In genomic region chr9:121108110-121108509, GRCm38 (mm10) we compare ENCODE assay signal across 8 mouse cellular contexts.
DNase-seq lines count a peak whose midpoint lies in the region; ATAC-seq and TF ChIP-seq lines count a peak whose summit lies in the region.

No protein-coding gene starts in this region.

- no peak overlapping the region for H3K9ac ChIP-seq in liver, embryonic 12.5 days
- H3K9ac ChIP-seq in kidney, postnatal 0 days (ENCODE audit: low read depth, low read length): no peak overlapping the region
- no peak overlapping the region for H3K9ac ChIP-seq in liver, embryonic 14.5 days (replicated peaks)
- no peak overlapping the region for H3K9ac ChIP-seq in neural tube, embryonic 15.5 days (replicated peaks)

- H3K4me1 ChIP-seq in liver, embryonic 12.5 days: no peaks in the 10 kb centered on the region
- H3K4me1 ChIP-seq in kidney, postnatal 0 days (replicated peaks; ENCODE audit: insufficient read depth, low read length): no peaks in the 10 kb centered on the region
- H3K4me1 ChIP-seq in liver, embryonic 14.5 days (replicated peaks; ENCODE audit: control insufficient read depth in 2 of 2, insufficient read depth in 2 of 2, low read length in 1 of 2): no peaks in the 10 kb centered on the region
- H3K4me1 ChIP-seq in neural tube, embryonic 15.5 days: peaks cover 37% of the 10 kb centered on the region

- peak; percentile 76 for DNase-seq in liver
- DNase-seq in embryo, embryonic 11 days: peak; percentile 85
- DNase-seq in gonadal fat pad, adult 2 months (ENCODE audit: low read depth): peak; percentile 33
- DNase-seq in kidney, postnatal 0 days (ENCODE audit: low spot score): peak; percentile 79
- peak in 2 of 3 experiments; percentile 7 to 9 for DNase-seq in liver, embryonic 14.5 days (ENCODE audit: low read depth in 3 of 3, low spot score in 3 of 3)
- peak; percentile 9 to 58 for DNase-seq in thymus, postnatal 10 days (ENCODE audit: low spot score in 2 of 2)

- no peaks in the 10 kb centered on the region for H3K9me3 ChIP-seq in liver, embryonic 12.5 days (replicated peaks)
- no peaks in the 10 kb centered on the region for H3K9me3 ChIP-seq in kidney, postnatal 0 days (replicated peaks; ENCODE audit: low read length)
- H3K9me3 ChIP-seq in liver, embryonic 14.5 days (ENCODE audit: control insufficient read depth, low read length): no peaks in the 10 kb centered on the region
- H3K9me3 ChIP-seq in neural tube, embryonic 15.5 days (replicated peaks): no peaks in the 10 kb centered on the region

- no peak for ATAC-seq in liver, embryonic 12.5 days
- ATAC-seq in kidney, postnatal 0 days (replicated peaks; ENCODE audit: low FRiP score, low read depth): peak; percentile 71; the same call in 1 of the 2 replicates
- ATAC-seq in liver, embryonic 14.5 days (ENCODE audit: insufficient read depth): no peak
- ATAC-seq in neural tube, embryonic 15.5 days (ENCODE audit: low FRiP score): peak; percentile 63

- H3K27ac ChIP-seq in liver, embryonic 12.5 days: no peak overlapping the region
- H3K27ac ChIP-seq in kidney, postnatal 0 days: no peak overlapping the region
- no peak overlapping the region for H3K27ac ChIP-seq in liver, embryonic 14.5 days
- H3K27ac ChIP-seq in neural tube, embryonic 15.5 days (replicated peaks): peak overlapping the region; percentile 61

- no peak for TF ChIP-seq EP300 in liver, embryonic 14.5 days (IDR thresholded peaks at IDR 0.05; ENCODE audit: low read depth)

- no peaks in the 10 kb centered on the region for H3K36me3 ChIP-seq in liver, embryonic 12.5 days
- no peaks in the 10 kb centered on the region for H3K36me3 ChIP-seq in kidney, postnatal 0 days (ENCODE audit: insufficient read depth, low read length)
- H3K36me3 ChIP-seq in liver, embryonic 14.5 days (replicated peaks; ENCODE audit: control insufficient read depth, insufficient read depth, low read depth): no peaks in the 10 kb centered on the region
- H3K36me3 ChIP-seq in neural tube, embryonic 15.5 days: no peaks in the 10 kb centered on the region

- H3K4me3 ChIP-seq in liver, embryonic 12.5 days: no peak overlapping the region
- no peak overlapping the region for H3K4me3 ChIP-seq in kidney, postnatal 0 days (replicated peaks; ENCODE audit: low read depth, low read length)
- H3K4me3 ChIP-seq in liver, embryonic 14.5 days (ENCODE audit: insufficient read depth in 1 of 2, low read depth in 2 of 2, low read length in 2 of 2): no peak overlapping the region
- no peak overlapping the region for H3K4me3 ChIP-seq in neural tube, embryonic 15.5 days (replicated peaks)

- no peaks in the 10 kb centered on the region; the same call in 1 of the 2 replicates for H3K27me3 ChIP-seq in liver, embryonic 12.5 days (replicated peaks)
- no peaks in the 10 kb centered on the region for H3K27me3 ChIP-seq in kidney, postnatal 0 days (ENCODE audit: insufficient read depth, low read length)
- no peaks in the 10 kb centered on the region for H3K27me3 ChIP-seq in liver, embryonic 14.5 days (ENCODE audit: control insufficient read depth, insufficient read depth, low read length)
- H3K27me3 ChIP-seq in neural tube, embryonic 15.5 days (replicated peaks): 0 out of 2 replicates have a peak, but pooled peaks cover 3% of the 10 kb centered on the region

- 14% methylated on average over 10 of the region's 10 CpGs for WGBS in liver, embryonic 12.5 days (ENCODE audit: insufficient replicate concordance)
- 23% methylated on average over 10 of the region's 10 CpGs for WGBS in kidney, postnatal 0 days
- 18% methylated on average over 10 of the region's 10 CpGs for WGBS in liver, embryonic 14.5 days (ENCODE audit: insufficient replicate concordance)
- 12% methylated on average over 10 of the region's 10 CpGs for WGBS in neural tube, embryonic 15.5 days

- TF ChIP-seq CTCF in kidney, postnatal 0 days (IDR thresholded peaks at IDR 0.05; ENCODE audit: low read depth): peak; percentile 97
- TF ChIP-seq CTCF in liver, embryonic 14.5 days (IDR thresholded peaks at IDR 0.05; ENCODE audit: low read depth): peak; percentile 97

- no peak overlapping the region for H3K4me2 ChIP-seq in liver, embryonic 12.5 days
- H3K4me2 ChIP-seq in kidney, postnatal 0 days (ENCODE audit: low read length): no peak overlapping the region
- no peak overlapping the region for H3K4me2 ChIP-seq in liver, embryonic 14.5 days (ENCODE audit: low read depth)
- no peak overlapping the region for H3K4me2 ChIP-seq in neural tube, embryonic 15.5 days

Comparison
In these comparisons a context has a peak if more than half of its experiments do, and no peak if none do; other contexts are left out.
1. DNase-seq: peak in every context shown above with its lines; median percentile 85 in embryo, embryonic 11 days; 79 in kidney, postnatal 0 days; 76 in liver; 34 in thymus, postnatal 10 days; 33 in gonadal fat pad, adult 2 months; 8 in liver, embryonic 14.5 days.
2. ATAC-seq: peak in kidney, postnatal 0 days (single experiment) and neural tube, embryonic 15.5 days (single experiment); none in liver, embryonic 12.5 days (single experiment) and liver, embryonic 14.5 days (single experiment).